Mouse (Mus musculus) effector memory CD4-positive, alpha-beta T cell, adult 5 months (primary cell): Measurements from ENCODE around the gene Tnip2. TPM values are rescaled to one million over a fixed set of nuclear protein-coding genes. Genes with fewer than 3 reads are reported as not detected.

ENCODE experiments used
- polyA plus RNA-seq: library from polyadenylated mRNA; unstranded; fragments of 100-300 nt; shearing (Covaris generic); gene quantifications from one replicate; pipeline ENCODE4 v1.2.1, GENCODE M21; 2017

Tnip2 gene
- 45.7 TPM for polyA plus RNA-seq

DNA sequence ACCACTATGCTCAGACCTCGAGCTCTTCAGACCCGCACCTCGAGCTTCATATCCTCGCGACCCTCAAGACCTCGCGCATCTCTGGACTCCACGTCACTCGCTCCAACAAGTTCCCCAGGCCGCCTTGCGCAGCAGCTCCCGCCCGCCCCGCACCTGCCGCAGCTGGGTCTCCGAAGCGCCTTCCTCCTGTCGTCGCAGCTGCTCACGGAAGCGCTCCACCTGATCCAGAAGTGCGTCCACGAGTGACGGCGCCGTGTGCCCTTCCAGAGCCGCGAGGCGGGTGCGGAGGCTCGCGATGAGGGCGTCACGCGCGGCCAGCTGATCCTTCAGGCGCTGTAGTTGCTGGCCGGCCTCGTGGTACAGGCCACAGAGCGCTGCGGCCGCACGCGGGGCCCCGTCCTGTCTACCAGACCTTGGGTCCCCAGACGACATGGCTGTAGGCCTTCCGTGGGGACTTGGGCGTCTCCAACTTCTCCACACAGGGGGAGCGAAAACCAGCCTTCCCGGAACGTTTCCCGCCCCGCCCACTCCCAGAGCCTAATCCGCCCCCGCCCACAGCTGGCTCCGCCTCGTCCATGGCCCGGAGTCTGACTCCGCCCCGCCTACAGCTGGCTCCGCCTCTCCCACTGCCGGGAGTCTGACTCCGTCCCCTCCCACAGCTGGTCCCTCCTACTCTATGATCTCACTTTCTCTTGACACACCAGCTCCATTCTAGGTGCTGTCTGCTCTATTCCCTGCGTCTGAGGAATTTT is at the start of gene Tnip2:
Tnip2 (minus strand) TSS at position 526 of the 752 bp plus-strand sequence.

GRCm38 (mm10) chr5:34525663-34526476 is 12.1 kb upstream of the Tnip2 start, which contains the start of gene Sh3bp2:
TSS of gene Sh3bp2 (plus strand) at chr5:34525838.

Other genes starting within 250 kb of the Tnip2 start
- 3.2 TPM for gene Zfyve28, start 225.5 kb downstream of the Tnip2 start, polyA plus RNA-seq
- gene Cfap99, start 225.4 kb downstream of the Tnip2 start, polyA plus RNA-seq = not detected
- gene Rnf4, start 177.7 kb downstream of the Tnip2 start, polyA plus RNA-seq = 231 TPM
- 17.3 TPM for gene Fam193a, start 144.1 kb downstream of the Tnip2 start, polyA plus RNA-seq
- 6.8 TPM for gene Sh3bp2, start 11.8 kb upstream of the Tnip2 start, polyA plus RNA-seq
- 161 TPM for gene Add1, start 59.7 kb upstream of the Tnip2 start, polyA plus RNA-seq
- 48.4 TPM for gene Mfsd10, start 123.2 kb upstream of the Tnip2 start, polyA plus RNA-seq
- gene Nop14, start 146.2 kb upstream of the Tnip2 start, polyA plus RNA-seq = 53.0 TPM
- 3.3 TPM for gene Grk4, start 146.4 kb upstream of the Tnip2 start, polyA plus RNA-seq
- gene Htt, start 247.7 kb upstream of the Tnip2 start, polyA plus RNA-seq = 23.4 TPM